Mouse (Mus musculus) large intestine, adult 2 months (tissue): ENCODE data around the gene Tmem219. TPM values are rescaled to one million over a fixed set of nuclear protein-coding genes. Genes with fewer than 3 reads are reported as not detected.
A peak's percentile ranks its signal among the peaks of the same experiment; 100 is the strongest.

Experiments used
- DNase-seq: peaks from one replicate; pipeline ENCODE4 v3.0.0-alpha.2; 2012; ENCODE audit warnings: low read depth, low spot score
- WGBS: fragments of 180-500 bp; shearing (Covaris S2); methylation state at CpG from one replicate; pipeline ENCODE4 v1.1.7; 2018; 5-methylcytosine and 5-hydroxymethylcytosine counted together
- polyA plus RNA-seq: library from polyadenylated mRNA; depleted of rRNA; stranded (reverse); fragments of >200 nt; gene quantifications from 2 replicates; pipeline ENCODE4 v1.2.3, GENCODE M21; 2012

Gene Tmem219
- polyA plus RNA-seq, 1 experiment: 64.4 TPM

GRCm38 (mm10) chr7:126869780-126870519 lies 52.8 kb downstream of the Tmem219 start:
- DNase-seq: no peak
- WGBS: 89% methylated on average over 23 of the region's 23 CpGs

GRCm38 (mm10) chr7:126868003-126868402 lies 54.7 kb downstream of the Tmem219 start:
- DNase-seq: no peak
- WGBS: 76% methylated on average over 12 of the region's 12 CpGs

GRCm38 (mm10) chr7:126867534-126867933 lies 55.2 kb downstream of the Tmem219 start:
- WGBS: 89% methylated on average over 2 of the region's 2 CpGs

DNA sequence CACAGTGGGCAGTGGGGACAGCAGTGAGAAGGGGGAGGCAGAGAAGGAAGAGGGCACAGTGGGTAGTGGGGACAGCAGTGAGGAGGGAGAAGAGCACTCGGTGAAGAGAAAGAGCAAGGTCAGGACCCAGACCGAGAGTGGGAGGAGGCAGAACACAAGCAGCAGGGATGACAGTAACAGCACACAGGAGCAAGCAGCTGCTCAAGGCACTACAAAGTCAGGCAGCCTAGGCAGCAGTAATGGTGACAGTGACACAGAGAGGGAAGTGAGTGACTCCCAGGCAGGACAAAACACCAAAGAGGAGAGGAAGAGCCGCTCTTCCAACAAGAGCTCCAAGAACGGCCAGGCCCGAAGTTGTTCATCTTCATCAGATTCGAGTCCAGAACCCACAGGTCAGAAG lies 58.9 kb downstream of the Tmem219 start:
- WGBS: 69% methylated on average over 6 of the region's 6 CpGs
- DNase-seq: no peak

More at GRCm38 (mm10) chr7:126867534-126867933, 55.2 kb downstream of the Tmem219 start:
- no peak for DNase-seq

- under 1% methylated on average over 41 of the region's 41 CpGs for WGBS
These were observed 60.5 kb downstream of the Tmem219 start, which contains the start of gene Ino80e for GRCm38 (mm10) chr7:126862147-126862784. Gene Ino80e, minus strand, starts transcription at chr7:126862377.

DNA sequence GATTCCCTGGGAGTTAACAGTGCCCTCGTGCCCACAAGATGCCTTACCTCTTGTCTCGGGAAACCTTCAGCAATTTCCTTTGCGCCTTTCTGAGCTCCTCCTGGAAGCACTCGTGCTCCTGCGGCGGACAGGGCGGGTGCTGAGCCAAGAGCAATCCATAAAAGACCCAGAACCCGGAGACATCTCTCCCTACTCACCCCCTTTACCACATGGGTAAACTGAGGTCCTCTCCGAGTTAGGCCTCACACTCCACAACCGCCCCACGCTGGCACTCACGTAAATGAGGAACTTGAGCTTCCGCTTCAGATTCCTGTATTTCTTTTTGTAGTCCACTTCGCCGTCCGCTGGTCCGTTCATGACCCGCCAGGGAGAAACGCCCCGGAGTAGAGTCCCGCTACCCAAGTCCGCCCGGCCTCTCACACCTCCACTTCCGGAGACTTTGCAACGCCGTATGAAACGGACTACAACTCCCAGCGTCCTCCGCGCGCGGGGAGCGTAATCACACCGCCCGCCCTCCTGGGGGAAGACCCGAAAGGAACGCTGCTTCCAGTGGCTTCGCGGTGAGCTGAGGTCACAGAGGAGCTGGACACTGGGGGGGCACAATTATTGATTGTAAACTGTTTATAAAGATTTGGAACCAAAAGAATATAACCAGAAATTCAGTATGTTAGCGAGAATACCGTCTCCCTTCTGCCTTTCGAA lies 61.1 kb downstream of the Tmem219 start, which contains the start of gene Hirip3:
Hirip3 (plus strand) TSS at position 544 of the 702 bp plus-strand sequence.
- peak; percentile 93 for DNase-seq
- 1% methylated on average over 42 of the region's 42 CpGs for WGBS

More at GRCm38 (mm10) chr7:126862147-126862784, 60.5 kb downstream of the Tmem219 start, which contains the start of gene Ino80e:
- DNase-seq: peak; percentile 91

- no peak for DNase-seq
- whole genome bisulfite sequencing: 56% methylated on average over 5 of the region's 5 CpGs
These were observed 61.7 kb downstream of the Tmem219 start for GRCm38 (mm10) chr7:126860987-126861386.

DNA sequence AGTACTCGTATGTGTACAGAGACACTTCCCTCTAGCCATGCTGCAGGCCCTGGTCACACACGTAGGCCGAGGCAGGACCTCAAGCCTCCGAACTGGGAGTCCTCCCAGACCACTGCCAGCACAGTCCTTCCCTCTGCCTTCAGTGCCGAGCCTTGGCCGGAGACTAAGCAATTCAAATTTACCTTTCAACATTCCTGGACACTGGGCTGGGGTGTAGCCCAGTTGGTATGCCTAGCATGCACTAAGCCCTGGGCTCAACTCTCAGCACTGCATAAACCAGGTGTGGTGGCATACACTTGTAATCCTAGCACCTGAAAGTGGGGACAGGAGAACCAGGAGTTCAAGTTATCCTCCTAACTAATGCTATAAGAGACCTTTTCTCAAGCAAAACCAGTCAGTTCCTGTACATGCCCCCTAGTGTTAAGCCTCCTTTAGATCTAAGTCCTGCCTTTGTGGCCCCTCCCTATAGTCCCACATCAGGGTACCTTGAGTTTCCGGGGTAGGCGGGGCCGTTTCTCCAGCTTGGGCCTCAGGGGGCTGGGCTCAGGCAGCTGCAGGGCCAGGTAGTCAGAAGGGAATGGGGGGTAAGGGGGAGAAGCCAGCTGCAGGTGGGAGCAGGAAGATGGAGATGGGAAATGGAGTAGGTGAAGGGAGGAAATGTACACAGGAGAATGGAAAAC lies 65.8 kb downstream of the Tmem219 start:
- no peak for DNase-seq
- WGBS: 73% methylated on average over 9 of the region's 9 CpGs

DNA sequence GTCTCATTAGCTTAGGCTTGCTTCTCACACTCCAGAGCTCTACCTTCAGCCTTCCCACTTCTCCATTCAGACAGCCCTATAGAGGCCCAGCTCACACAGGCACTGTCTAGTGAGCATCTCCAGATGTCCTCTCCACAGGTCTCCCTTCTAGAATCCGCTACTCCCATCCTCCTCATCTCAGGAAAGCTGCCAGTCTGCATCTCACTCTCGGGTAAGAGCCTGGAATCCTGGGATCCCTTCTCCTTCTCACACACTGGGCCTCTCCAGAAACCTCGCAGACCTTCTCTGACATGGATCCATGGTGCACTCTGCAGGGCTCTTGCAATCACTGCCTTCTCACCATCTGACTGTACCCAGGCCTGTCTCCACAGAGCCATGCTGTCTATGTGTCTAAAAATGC lies 67.1 kb downstream of the Tmem219 start:
- 91% methylated on average over 3 of the region's 3 CpGs for WGBS
- no peak for DNase-seq

DNA sequence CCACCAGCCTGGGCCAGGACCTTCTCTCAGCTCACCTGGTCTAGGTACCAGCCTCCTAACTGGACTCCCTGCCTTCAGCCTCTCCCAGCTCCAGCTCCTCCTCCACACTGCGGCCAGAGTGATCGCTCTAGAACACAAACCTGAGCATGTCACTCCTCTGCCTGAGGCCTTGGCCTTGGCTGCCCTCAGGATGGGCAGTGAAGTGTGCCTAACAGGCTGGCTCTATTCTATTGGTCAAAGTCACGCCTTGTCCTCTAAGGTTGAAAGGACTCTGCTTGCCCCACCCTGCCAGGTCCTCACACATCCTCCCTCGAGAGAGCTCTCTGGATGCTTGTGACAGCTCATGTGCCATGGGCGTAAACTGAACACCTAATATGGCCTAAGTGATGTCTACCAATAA lies 69.3 kb downstream of the Tmem219 start:
- no peak for DNase-seq
- WGBS: 80% methylated on average over 5 of the region's 5 CpGs

- 68% methylated on average over 12 of the region's 12 CpGs for WGBS
- DNase-seq: no peak
These were observed 71.5 kb downstream of the Tmem219 start for GRCm38 (mm10) chr7:126851192-126851591.

DNA sequence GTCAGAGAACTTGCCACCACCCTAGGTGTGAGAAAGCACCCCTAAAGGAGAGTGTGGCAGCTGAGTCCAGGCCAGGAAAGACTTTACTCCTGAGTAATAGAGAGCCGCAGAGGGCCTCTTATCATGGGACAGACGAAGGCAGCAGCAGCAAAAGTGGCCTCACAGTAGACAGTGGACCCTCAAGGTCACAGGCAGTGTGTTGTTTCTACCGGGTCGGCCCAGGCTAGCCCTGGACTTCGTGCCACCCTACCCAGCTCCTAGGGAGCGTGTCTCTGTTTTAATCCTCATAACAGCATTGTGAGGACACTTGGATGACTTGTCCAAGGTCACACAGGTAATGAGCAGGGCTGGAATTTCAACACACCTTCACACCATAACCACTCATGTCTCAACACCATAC lies 72.6 kb downstream of the Tmem219 start:
- no peak for DNase-seq
- WGBS: 51% methylated on average over 6 of the region's 6 CpGs

- DNase-seq: no peak
- WGBS: 30% methylated on average over 10 of the region's 10 CpGs
These were observed 73.9 kb downstream of the Tmem219 start for GRCm38 (mm10) chr7:126848794-126849193.

DNA sequence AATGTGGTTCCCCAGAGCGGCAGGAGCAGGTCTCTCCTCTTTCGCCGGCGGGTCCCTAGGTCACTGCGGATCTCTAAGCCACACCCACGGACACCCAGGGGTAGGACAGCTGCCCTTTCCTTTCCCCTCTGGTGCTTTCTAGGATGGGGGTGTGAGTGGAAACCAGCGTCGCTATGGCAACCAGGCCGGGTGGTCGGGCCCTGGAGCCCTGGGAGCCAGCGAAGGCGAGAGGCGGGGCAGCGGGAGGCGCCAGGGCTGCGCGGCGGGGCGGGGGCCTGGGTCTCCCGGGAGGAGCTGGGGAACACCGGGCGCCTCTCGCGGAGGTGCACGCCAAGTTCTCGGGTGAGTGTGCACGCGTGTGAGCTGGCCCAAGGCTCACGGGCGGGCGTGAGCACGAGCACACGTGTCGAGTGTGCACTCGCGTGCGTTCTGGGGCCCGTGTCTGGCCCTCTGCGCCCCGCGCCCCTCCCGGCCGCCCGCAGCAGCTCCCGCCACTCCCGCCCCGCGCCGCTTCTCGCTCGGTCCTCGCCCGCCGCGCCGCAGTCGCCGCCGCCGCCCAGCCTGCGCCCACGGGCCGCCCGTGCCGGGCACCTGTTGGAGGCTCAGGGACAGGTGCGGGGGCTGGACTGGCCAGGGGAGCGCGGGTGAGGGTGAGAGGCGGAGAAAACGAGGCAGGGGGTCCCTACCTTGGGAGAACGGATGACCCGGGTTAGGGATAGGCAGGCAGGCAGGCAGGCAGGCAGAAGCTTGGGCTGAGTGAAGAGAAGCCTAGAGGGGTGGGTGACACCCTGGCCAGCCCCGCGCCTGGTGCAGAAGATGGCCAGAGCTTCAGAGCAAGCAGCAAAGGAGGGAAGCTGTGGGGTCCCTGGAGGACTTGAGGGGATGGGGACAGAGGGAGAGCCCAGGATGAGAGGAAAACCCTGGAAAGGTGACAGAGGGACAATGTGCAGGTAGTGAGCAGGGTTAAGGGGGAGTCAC lies 75.0 kb downstream of the Tmem219 start:
- DNase-seq: no peak
- 1% methylated on average over 63 of the region's 74 CpGs for whole genome bisulfite sequencing

- 46% methylated on average over 4 of the region's 4 CpGs for WGBS
- DNase-seq: no peak
These were observed 75.6 kb downstream of the Tmem219 start, which contains the start of gene Doc2a for GRCm38 (mm10) chr7:126847116-126847420. Gene Doc2a, plus strand, starts transcription at chr7:126847416.

DNA sequence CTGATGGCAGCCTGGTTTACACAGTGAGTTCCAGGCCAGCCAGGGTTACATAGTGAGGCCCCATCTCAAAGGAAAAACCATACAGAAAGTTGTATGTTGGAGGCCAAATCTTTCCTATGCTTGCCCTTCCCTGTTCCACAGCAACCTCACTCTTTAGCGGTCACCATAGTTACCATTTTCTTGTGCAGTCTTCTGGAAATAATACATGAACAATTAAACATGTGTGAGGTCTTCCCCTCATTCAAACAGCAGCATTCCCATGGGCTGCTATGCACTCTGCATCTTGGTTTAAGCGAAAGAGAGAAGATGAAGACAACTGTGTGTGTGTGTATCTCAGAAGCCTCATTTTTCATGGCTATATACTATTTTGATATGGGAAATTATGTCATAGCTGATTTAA lies 77.2 kb downstream of the Tmem219 start:
- no peak for DNase-seq
- WGBS: 96% methylated on average over 2 of the region's 2 CpGs

GRCm38 (mm10) chr7:126843276-126843675 lies 79.4 kb downstream of the Tmem219 start:
- 71% methylated on average over 9 of the region's 9 CpGs for WGBS
- no peak for DNase-seq
